Mouse (Mus musculus) Muller cell, postnatal 12 days (primary cell): Measurements from ENCODE around the gene Map2.

Experiments
- DNase-seq: peaks from one replicate; pipeline ENCODE4 v3.0.0-alpha.2; 2015; ENCODE audit errors: inconsistent ontology term

Gene Map2

GRCm38 (mm10) chr1:66386751-66387452 lies 211.8 kb downstream of the Map2 start:
- DNase-seq = no peak

- DNase-seq = no peak
Observed at GRCm38 (mm10) chr1:66388561-66388960, 213.5 kb downstream of the Map2 start.

- peak; percentile 12 for DNase-seq
Observed at GRCm38 (mm10) chr1:66394944-66395637, 220.0 kb downstream of the Map2 start.

- no peak for DNase-seq
Observed at GRCm38 (mm10) chr1:66395826-66396225, 220.8 kb downstream of the Map2 start.

GRCm38 (mm10) chr1:66401902-66402301 lies 226.8 kb downstream of the Map2 start:
- no peak for DNase-seq

- DNase-seq = no peak
Observed at GRCm38 (mm10) chr1:66407270-66407967, 232.3 kb downstream of the Map2 start.

- DNase-seq = no peak
Observed at GRCm38 (mm10) chr1:66418360-66418759, 243.3 kb downstream of the Map2 start.

- no peak for DNase-seq
Observed at GRCm38 (mm10) chr1:66426073-66426472, 251.0 kb downstream of the Map2 start.

- no peak for DNase-seq
Observed at GRCm38 (mm10) chr1:66430962-66431361, 255.9 kb downstream of the Map2 start.

GRCm38 (mm10) chr1:66431472-66431871 lies 256.4 kb downstream of the Map2 start:
- DNase-seq = no peak

GRCm38 (mm10) chr1:66438069-66438468 lies 263.0 kb downstream of the Map2 start:
- no peak for DNase-seq

GRCm38 (mm10) chr1:66442922-66443321 lies 267.8 kb downstream of the Map2 start:
- no peak for DNase-seq

- DNase-seq = no peak
Observed at GRCm38 (mm10) chr1:66449471-66449870, 274.4 kb downstream of the Map2 start.

GRCm38 (mm10) chr1:66456580-66456979 lies 281.5 kb downstream of the Map2 start:
- DNase-seq = no peak

GRCm38 (mm10) chr1:66457747-66458146 lies 282.7 kb downstream of the Map2 start:
- no peak for DNase-seq

- DNase-seq = no peak
Observed at GRCm38 (mm10) chr1:66459394-66459793, 284.3 kb downstream of the Map2 start.

GRCm38 (mm10) chr1:66460850-66461249 lies 285.8 kb downstream of the Map2 start:
- DNase-seq = no peak

GRCm38 (mm10) chr1:66467821-66468703 lies 293.0 kb downstream of the Map2 start, which contains the start of gene Unc80:
TSS of gene Unc80 (plus strand) at chr1:66468367.
- DNase-seq = peak; percentile 75

GRCm38 (mm10) chr1:66468704-66469020 lies 293.6 kb downstream of the Map2 start:
- no peak for DNase-seq

- peak; percentile 5 for DNase-seq
Observed at GRCm38 (mm10) chr1:66482751-66483150, 307.7 kb downstream of the Map2 start.
